Mouse (Mus musculus) forebrain, embryonic 14.5 days (tissue): ENCODE measurements at regions not wholly inside any gene's neighbourhood (a gene's known extent, or its start where the extent isn't known, plus 50 kb on each side); places are given as distances from the start of the nearest gene placed in this dataset.
A peak's percentile ranks its signal among the peaks of the same experiment; 100 is the strongest.

Experiments used
- ATAC-seq: fragments of 200-750 bp; cut with Nextera tagmentation; 2 replicates; pipeline ENCODE4 v1.8.0; 2017; ENCODE audit warnings: mild to moderate bottlenecking, moderate library complexity
- DNase-seq: peaks from one replicate; pipeline ENCODE4 v3.0.0-alpha.2; 2015; ENCODE audit warnings: low spot score
- H3K27ac ChIP-seq: fragments of 300-500 bp; sonication (generic); 2 replicates; pipeline ENCODE4 v1.5.1; 2014; ENCODE audit warnings: low read depth, mild to moderate bottlenecking, control low read depth, low read length, moderate library complexity
- H3K27me3 ChIP-seq: fragments of 300-500 bp; sonication (generic); replicated peaks from 2 replicates; pipeline ENCODE4 v1.6.1; 2014; ENCODE audit warnings: low read length, control low read depth, mixed read lengths; ENCODE audit not compliant: control insufficient read depth, insufficient read depth
- H3K36me3 ChIP-seq: fragments of 300-500 bp; sonication (generic); 2 replicates; pipeline ENCODE4 v1.6.1; 2014; ENCODE audit warnings: low read length, control low read depth; ENCODE audit not compliant: control insufficient read depth, insufficient read depth
- H3K4me1 ChIP-seq: fragments of 300-500 bp; sonication (generic); 2 replicates; pipeline ENCODE4 v1.6.1; 2014; ENCODE audit warnings: antibody characterized with exemption, low read length, control low read depth; ENCODE audit not compliant: control insufficient read depth, insufficient read depth
- H3K4me2 ChIP-seq: fragments of 300-500 bp; sonication (generic); 2 replicates; pipeline ENCODE4 v1.6.1; 2014; ENCODE audit warnings: mild to moderate bottlenecking, control low read depth, low read length
- H3K4me3 ChIP-seq: fragments of 300-500 bp; sonication (generic); 2 replicates; pipeline ENCODE4 v1.5.1; 2014; ENCODE audit warnings: low read depth, low read length, control low read depth
- H3K9ac ChIP-seq: fragments of 300-500 bp; sonication (generic); 2 replicates; pipeline ENCODE4 v1.6.1; 2014; ENCODE audit warnings: mild to moderate bottlenecking, low read length, control low read depth, moderate library complexity
- H3K9me3 ChIP-seq: fragments of 300-500 bp; sonication (generic); replicated peaks from 2 replicates; pipeline ENCODE4 v1.6.1; 2016; ENCODE audit warnings: low read length, control low read depth, mixed read lengths; ENCODE audit not compliant: control insufficient read depth
- WGBS: fragments of 180-500 bp; shearing (Covaris S2); extraction: QIAGEN DNeasy Blood & Tissue Kit; methylation state at CpG from one replicate; pipeline ENCODE4 v1.1.7; 2014; 5-methylcytosine and 5-hydroxymethylcytosine counted together

DNA sequence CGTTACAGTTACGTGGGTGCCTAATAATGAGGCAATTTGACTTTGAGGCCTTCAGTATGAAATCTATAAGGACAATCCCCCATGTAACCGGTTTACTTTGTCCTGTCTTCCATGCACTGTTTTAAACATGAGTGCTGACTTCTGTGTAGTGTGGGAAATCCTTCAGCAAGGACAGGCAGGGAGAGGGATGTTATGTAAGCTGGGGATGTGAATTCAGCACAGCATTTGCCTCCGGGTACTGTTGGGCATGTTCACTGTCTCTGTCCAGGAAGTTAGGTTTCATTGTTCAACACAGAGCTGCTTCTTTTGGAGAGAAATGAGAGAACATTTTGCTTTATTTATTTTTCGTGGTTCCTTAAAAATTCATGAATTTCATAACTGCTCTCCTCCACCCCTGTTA, 322.7 kb downstream of the Rnf144a start:
- Histone ChIP-seq H3K4me3 (no peak overlapping the region), H3K27me3 (no peaks in the 10 kb centered on the region), H3K9me3 (no peaks in the 10 kb centered on the region), H3K9ac (no peak overlapping the region), H3K27ac (no peak overlapping the region), H3K4me2 (no peak overlapping the region), H3K4me1 (no peaks in the 10 kb centered on the region), H3K36me3 (no peaks in the 10 kb centered on the region)
- no peak for ATAC-seq
- 72% methylated on average over 5 of the region's 5 CpGs for WGBS
- DNase-seq, result no peak

DNA sequence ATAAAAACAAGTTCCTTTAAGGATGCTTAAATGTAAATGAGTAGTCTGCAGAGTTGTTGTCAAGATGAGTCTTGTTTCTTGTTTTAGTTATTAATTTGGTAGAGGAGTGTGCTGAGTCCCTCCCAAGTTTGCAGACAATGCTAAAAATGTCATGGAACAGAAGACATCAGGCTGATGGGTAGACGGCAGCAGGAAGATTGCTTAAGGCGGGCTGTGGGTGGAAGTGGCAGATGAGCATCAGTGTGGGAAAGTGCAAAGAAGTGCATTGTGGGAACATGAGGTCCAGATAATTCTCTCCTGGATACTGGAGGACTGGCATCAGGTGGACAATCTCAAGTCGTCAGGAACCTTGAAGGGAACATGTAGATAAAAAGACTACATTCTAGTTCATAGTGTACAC, 323.2 kb downstream of the Rnf144a start:
- Histone ChIP-seq H3K9ac (no peak overlapping the region), H3K4me2 (no peak overlapping the region), H3K27me3 (no peaks in the 10 kb centered on the region), H3K27ac (no peak overlapping the region), H3K4me1 (no peaks in the 10 kb centered on the region), H3K9me3 (no peaks in the 10 kb centered on the region), H3K36me3 (no peaks in the 10 kb centered on the region), H3K4me3 (no peak overlapping the region)
- ATAC-seq, result no peak
- WGBS, result 86% methylated on average over 3 of the region's 3 CpGs
- no peak for DNase-seq

GRCm38 (mm10) chr12:26088389-26088788, 326.7 kb downstream of the Rnf144a start:
- Histone ChIP-seq H3K4me1 (no peaks in the 10 kb centered on the region), H3K9me3 (no peaks in the 10 kb centered on the region), H3K27ac (no peak overlapping the region), H3K4me2 (no peak overlapping the region), H3K4me3 (no peak overlapping the region), H3K27me3 (no peaks in the 10 kb centered on the region), H3K9ac (no peak overlapping the region), H3K36me3 (no peaks in the 10 kb centered on the region)
- no peak for ATAC-seq
- no peak for DNase-seq
- WGBS, result 91% methylated on average over 3 of the region's 3 CpGs

GRCm38 (mm10) chr12:26086923-26087322, 328.1 kb downstream of the Rnf144a start:
- H3K9ac ChIP-seq, result no peak overlapping the region
- DNase-seq (peak; percentile 15), ATAC-seq (no peak)
- no peak overlapping the region for H3K4me3 ChIP-seq
- H3K9me3 ChIP-seq, result no peaks in the 10 kb centered on the region
- 81% methylated on average over 4 of the region's 4 CpGs for WGBS
- H3K4me2 ChIP-seq, result no peak overlapping the region
- no peaks in the 10 kb centered on the region for H3K27me3 ChIP-seq
- no peaks in the 10 kb centered on the region for H3K36me3 ChIP-seq
- no peak overlapping the region for H3K27ac ChIP-seq
- H3K4me1 ChIP-seq, result no peaks in the 10 kb centered on the region

- Histone ChIP-seq H3K27ac (no peak overlapping the region), H3K9me3 (no peaks in the 10 kb centered on the region), H3K27me3 (no peaks in the 10 kb centered on the region), H3K4me1 (no peaks in the 10 kb centered on the region), H3K9ac (no peak overlapping the region), H3K4me2 (no peak overlapping the region), H3K4me3 (no peak overlapping the region), H3K36me3 (no peaks in the 10 kb centered on the region)
- DNase-seq (no peak), ATAC-seq (no peak)
- 95% methylated on average over 3 of the region's 3 CpGs for WGBS
Measured at GRCm38 (mm10) chr12:26086414-26086813, 328.6 kb downstream of the Rnf144a start.

DNA sequence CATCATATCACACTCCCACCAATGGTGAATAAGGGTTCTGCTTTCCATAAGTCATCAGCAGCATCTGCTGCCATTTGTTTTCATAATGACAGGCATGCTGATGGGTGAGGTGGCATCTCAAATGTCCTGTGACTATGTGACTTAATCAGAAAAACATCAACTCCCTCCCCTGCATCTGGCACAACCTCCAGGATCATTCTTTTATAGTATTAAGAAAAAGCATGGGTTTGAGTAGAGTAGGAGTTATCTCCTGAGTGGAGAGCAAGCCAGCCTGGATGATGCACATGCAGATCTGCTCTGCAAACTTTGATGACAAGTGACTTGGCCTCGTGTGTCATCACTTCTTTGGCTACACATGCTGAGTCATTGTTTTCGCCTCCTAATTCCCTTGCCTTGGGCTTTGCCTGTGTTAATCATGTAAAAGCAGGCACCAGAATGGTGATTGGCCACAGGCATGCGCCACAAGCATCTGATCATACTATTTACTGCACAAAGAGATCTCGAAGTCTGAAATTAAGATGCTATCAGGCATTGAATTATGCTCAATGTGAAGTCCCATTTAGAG, 335.9 kb downstream of the Rnf144a start:
- Histone ChIP-seq H3K27me3 (no peaks in the 10 kb centered on the region), H3K4me1 (0 out of 2 replicates have a peak, but pooled peaks cover 3% of the 10 kb centered on the region), H3K9me3 (no peaks in the 10 kb centered on the region), H3K4me3 (no peak overlapping the region), H3K27ac (no peak overlapping the region), H3K36me3 (no peaks in the 10 kb centered on the region), H3K9ac (no peak overlapping the region), H3K4me2 (no peak overlapping the region)
- 62% methylated on average over 4 of the region's 4 CpGs for WGBS
- DNase-seq (no peak), ATAC-seq (no peak)

DNA sequence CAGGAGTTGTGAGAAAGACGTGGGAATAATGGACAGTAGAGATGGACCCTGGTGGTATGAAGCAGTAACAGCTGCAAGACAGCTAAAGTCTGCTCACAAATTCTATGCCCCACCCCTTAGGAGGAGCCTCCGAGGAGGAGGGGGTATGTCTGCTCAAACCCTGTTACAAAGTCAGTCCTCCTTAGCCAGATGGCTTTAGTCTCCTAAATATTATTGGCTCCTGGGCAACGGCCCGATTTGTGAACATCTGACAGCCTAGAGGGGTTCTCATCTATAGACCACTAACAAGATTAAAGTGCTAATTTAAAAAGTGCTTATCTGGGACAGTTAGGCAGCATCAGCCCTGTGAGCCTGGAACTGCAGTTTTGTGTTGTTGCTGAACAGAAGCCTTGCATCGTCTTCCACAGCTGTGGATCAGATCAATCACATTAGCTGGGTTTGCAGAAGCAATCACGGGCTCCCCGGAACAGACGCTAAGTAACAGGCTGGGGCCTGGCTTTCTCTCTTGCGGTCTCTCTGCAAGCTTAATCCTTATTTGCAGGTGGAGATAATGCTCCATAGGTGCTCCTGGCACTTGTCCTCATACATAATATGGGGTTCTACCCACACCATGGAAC, 339.3 kb downstream of the Rnf144a start:
- H3K27ac ChIP-seq, result no peak overlapping the region
- ATAC-seq, result peak; percentile 60; the same call in 1 of the 2 replicates
- peak; percentile 44 for DNase-seq
- 0 out of 2 replicates have a peak, but pooled peaks cover 3% of the 10 kb centered on the region for H3K4me1 ChIP-seq
- H3K36me3 ChIP-seq, result no peaks in the 10 kb centered on the region
- 23% methylated on average over 9 of the region's 9 CpGs for WGBS
- H3K4me2 ChIP-seq, result no peak overlapping the region
- H3K4me3 ChIP-seq, result no peak overlapping the region
- H3K27me3 ChIP-seq, result no peaks in the 10 kb centered on the region
- H3K9ac ChIP-seq, result no peak overlapping the region
- no peaks in the 10 kb centered on the region for H3K9me3 ChIP-seq

DNA sequence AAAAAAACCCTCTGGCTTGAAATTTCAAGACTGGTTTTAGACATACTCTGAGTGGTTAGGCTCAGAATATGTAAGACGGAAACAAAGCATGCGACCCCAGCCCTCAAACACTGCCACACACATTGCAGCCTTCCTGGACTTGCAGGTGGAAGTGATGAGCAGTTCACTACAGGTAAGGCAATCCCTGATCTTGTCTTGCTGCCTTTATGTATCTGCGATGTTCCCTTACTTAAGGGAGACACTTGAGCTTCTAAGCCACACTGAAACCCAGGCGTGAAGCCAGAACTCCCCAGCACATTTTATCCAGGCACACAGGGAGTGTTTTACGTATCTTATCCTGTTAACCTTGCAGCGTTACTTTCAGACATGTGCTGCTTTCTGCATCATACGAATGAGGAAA, 342.9 kb downstream of the Rnf144a start:
- Histone ChIP-seq H3K36me3 (no peaks in the 10 kb centered on the region), H3K4me2 (no peak overlapping the region), H3K27me3 (no peaks in the 10 kb centered on the region), H3K9me3 (no peaks in the 10 kb centered on the region), H3K4me3 (no peak overlapping the region), H3K9ac (no peak overlapping the region), H3K27ac (no peak overlapping the region), H3K4me1 (peaks cover 18% of the 10 kb centered on the region)
- no peak for DNase-seq
- no peak for ATAC-seq
- WGBS, result 84% methylated on average over 7 of the region's 7 CpGs

DNA sequence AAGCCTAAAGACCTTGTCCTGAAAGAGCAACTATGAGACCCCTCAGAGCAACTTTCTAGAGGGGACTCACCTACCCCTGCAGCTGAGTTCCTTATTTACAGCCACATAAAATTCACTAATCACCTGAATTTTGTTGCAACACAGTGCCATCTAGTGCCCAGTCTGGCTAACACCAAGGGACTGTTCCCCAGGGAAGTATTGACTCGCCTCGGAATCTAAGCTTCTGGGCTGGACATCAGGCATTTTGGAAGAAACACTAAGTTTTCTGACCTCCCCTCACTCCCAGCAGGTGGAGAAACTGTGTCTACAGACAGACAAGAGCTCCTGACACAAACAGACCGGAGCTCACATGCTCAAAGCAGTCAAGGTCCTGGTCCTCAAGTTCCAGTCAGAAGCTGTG, 343.4 kb downstream of the Rnf144a start:
- H3K36me3 ChIP-seq, result no peaks in the 10 kb centered on the region
- H3K4me3 ChIP-seq, result no peak overlapping the region
- H3K27me3 ChIP-seq, result no peaks in the 10 kb centered on the region
- ATAC-seq (peak; percentile 73), DNase-seq (peak; percentile 86)
- no peak overlapping the region for H3K27ac ChIP-seq
- 6% methylated on average over 3 of the region's 3 CpGs for WGBS
- H3K4me1 ChIP-seq, result peaks cover 18% of the 10 kb centered on the region
- H3K9me3 ChIP-seq, result no peaks in the 10 kb centered on the region
- H3K9ac ChIP-seq, result no peak overlapping the region
- no peak overlapping the region for H3K4me2 ChIP-seq
